10 mouse cellular contexts compared by ENCODE assay signal in genomic region chr6:91120206-91120605, GRCm38 (mm10).
"Had no signal": no experiment of that assay in that cellular context is flagged by ENCODE, and none has a peak within 500 bp of the region (broad histone marks: within the 10 kb centered on the region; RNA-seq: fewer than 3 reads in every experiment).

No protein-coding gene starts in this region.

- H3K27me3 ChIP-seq: stomach, embryonic 15.5 days had no signal

- ATAC-seq: intestine, embryonic 16.5 days had no signal

- H3K4me3 ChIP-seq: left cerebral cortex, adult 2 months; limb, embryonic 10.5 days; megakaryocyte, embryonic 14.5 days; midbrain, embryonic 12.5 days; stomach, embryonic 15.5 days had no signal

- H3K36me3 ChIP-seq: limb, embryonic 10.5 days; midbrain, embryonic 12.5 days; stomach, embryonic 15.5 days had no signal

- H3K9ac ChIP-seq: midbrain, embryonic 12.5 days; stomach, embryonic 15.5 days had no signal

- DNase-seq: right cerebral cortex, postnatal 14 days; thymus, postnatal 4 days had no signal

- H3K27ac ChIP-seq: left cerebral cortex, adult 2 months; limb, embryonic 10.5 days; macrophage; midbrain, embryonic 12.5 days; stomach, embryonic 15.5 days had no signal

- H3K9me3 ChIP-seq: limb, embryonic 10.5 days; stomach, embryonic 15.5 days had no signal

- H3K4me2 ChIP-seq: liver, embryonic 11.5 days; midbrain, embryonic 12.5 days; stomach, embryonic 15.5 days had no signal
